Mouse (Mus musculus) limb, embryonic 14.5 days (tissue): ENCODE results near the gene Hdac4. TPM values are rescaled to one million over a fixed set of nuclear protein-coding genes. Genes with fewer than 3 reads are reported as not detected.

ENCODE experiments used
- ATAC-seq: fragments of 200-750 bp; cut with Nextera tagmentation; 2 replicates; pipeline ENCODE4 v1.8.0; 2017; ENCODE audit warnings: low read depth, moderate number of reproducible peaks, moderate TSS enrichment; ENCODE audit not compliant: low FRiP score
- DNase-seq: peaks from one replicate; pipeline ENCODE4 v3.0.0-alpha.2; 2015; ENCODE audit warnings: low spot score
- H3K27ac ChIP-seq: fragments of 300-500 bp; sonication (generic); replicated peaks from 2 replicates; pipeline ENCODE4 v1.5.1; 2014; ENCODE audit warnings: low read depth, mild to moderate bottlenecking, low read length, moderate library complexity, mixed read lengths
- H3K27me3 ChIP-seq: fragments of 300-500 bp; sonication (generic); 2 replicates; pipeline ENCODE4 v1.6.1; 2014; ENCODE audit warnings: low read length, mixed read lengths; ENCODE audit not compliant: control insufficient read depth, insufficient read depth
- H3K36me3 ChIP-seq: fragments of 300-500 bp; sonication (generic); 2 replicates; pipeline ENCODE4 v1.6.1; 2014; ENCODE audit warnings: mild to moderate bottlenecking, low read length, moderate library complexity, mixed read lengths; ENCODE audit not compliant: control insufficient read depth, insufficient read depth
- H3K4me1 ChIP-seq: fragments of 300-500 bp; sonication (generic); 2 replicates; pipeline ENCODE4 v1.6.1; 2014; ENCODE audit warnings: antibody characterized with exemption, low read length, mixed read lengths; ENCODE audit not compliant: control insufficient read depth, insufficient read depth
- H3K4me2 ChIP-seq: fragments of 300-500 bp; sonication (generic); replicated peaks from 2 replicates; pipeline ENCODE4 v1.6.1; 2014; ENCODE audit warnings: low read depth, mild to moderate bottlenecking, low read length, moderate library complexity; ENCODE audit not compliant: severe bottlenecking
- H3K4me3 ChIP-seq: fragments of 300-500 bp; sonication (generic); replicated peaks from 2 replicates; pipeline ENCODE4 v1.5.1; 2014; ENCODE audit warnings: low read length
- H3K9ac ChIP-seq: fragments of 300-500 bp; sonication (generic); 2 replicates; pipeline ENCODE4 v1.6.1; 2014; ENCODE audit warnings: mild to moderate bottlenecking, low read depth, low read length, moderate library complexity; ENCODE audit not compliant: severe bottlenecking
- H3K9me3 ChIP-seq: fragments of 300-500 bp; sonication (generic); 2 replicates; pipeline ENCODE4 v1.6.1; 2016; ENCODE audit warnings: low read length; ENCODE audit not compliant: control insufficient read depth
- POLR2A ChIP-seq: fragments of 200-500 bp; IDR thresholded peaks from 2 replicates; pipeline ENCODE4 v1.8.0; 2012; ENCODE audit warnings: inconsistent platforms, mild to moderate bottlenecking, moderate library complexity, borderline replicate concordance; ENCODE audit not compliant: insufficient read depth, insufficient read length; ENCODE audit errors: extremely low read depth
- WGBS: fragments of 180-500 bp; shearing (Covaris S2); extraction: QIAGEN DNeasy Blood & Tissue Kit; methylation state at CpG from one replicate; pipeline ENCODE4 v1.1.7; 2014; 5-methylcytosine and 5-hydroxymethylcytosine counted together
- polyA plus RNA-seq, 2 experiments: library from polyadenylated mRNA; depleted of rRNA in 1 of 2; stranded (reverse) in 1 of 2; unstranded in 1 of 2; fragments of >200 nt; fragmentation: Nextera tagmentation in 1 of 2; extraction: Ambion mirVana in 1 of 2; gene quantifications; 2 replicates each; pipeline versions ENCODE4 v1.2.1 to v1.2.3; 2012 to 2014

The Hdac4 gene
- polyA plus RNA-seq, 2 experiments: 15.2 to 25.4 TPM

DNA sequence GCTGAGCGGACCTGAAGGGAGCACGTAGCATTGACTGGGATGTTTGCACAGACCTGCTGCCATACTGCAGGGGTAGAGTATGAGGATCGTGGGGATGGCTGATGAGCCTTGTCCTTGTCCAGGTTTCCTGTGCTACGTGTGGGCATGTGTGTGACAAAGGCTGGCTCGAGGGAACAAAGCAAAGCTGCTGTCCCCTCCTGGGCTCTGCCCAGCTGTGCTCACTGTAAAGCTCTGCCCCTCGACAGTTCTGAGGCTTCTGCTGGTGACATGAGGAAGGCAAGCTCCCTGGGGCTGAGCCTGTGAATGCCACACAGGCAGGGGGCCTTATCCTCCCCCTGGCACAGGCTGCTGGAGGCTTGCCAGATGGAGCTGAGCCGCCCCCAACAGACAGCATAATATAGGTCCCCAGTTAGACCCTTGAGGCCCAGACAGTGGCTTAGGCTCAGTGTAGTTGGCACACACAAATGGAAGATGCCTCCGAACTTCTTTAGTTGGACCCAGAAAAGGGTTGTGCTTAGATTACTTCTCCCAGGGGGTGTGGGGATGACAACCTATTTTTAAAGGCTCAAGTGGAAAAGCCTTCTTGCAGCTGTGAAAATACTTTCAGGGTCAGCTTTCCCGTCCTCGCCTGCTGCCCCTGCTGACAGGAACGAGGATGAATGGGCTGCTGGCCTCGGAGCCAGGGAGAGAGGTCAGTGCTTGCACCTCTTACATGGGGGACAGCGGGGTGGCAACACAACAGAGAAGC is 16.7 kb upstream of the Hdac4 start:
- Histone ChIP-seq H3K9ac (no peak overlapping the region), H3K4me2 (no peak overlapping the region), H3K4me3 (no peak overlapping the region), H3K4me1 (peaks cover 33% of the 10 kb centered on the region), H3K36me3 (no peaks in the 10 kb centered on the region), H3K27ac (no peak overlapping the region), H3K27me3 (no peaks in the 10 kb centered on the region), H3K9me3 (no peaks in the 10 kb centered on the region)
- ATAC-seq: peak; percentile 41
- no peak for TF ChIP-seq POLR2A
- peak; percentile 21 for DNase-seq
- WGBS: 35% methylated on average over 13 of the region's 13 CpGs

DNA sequence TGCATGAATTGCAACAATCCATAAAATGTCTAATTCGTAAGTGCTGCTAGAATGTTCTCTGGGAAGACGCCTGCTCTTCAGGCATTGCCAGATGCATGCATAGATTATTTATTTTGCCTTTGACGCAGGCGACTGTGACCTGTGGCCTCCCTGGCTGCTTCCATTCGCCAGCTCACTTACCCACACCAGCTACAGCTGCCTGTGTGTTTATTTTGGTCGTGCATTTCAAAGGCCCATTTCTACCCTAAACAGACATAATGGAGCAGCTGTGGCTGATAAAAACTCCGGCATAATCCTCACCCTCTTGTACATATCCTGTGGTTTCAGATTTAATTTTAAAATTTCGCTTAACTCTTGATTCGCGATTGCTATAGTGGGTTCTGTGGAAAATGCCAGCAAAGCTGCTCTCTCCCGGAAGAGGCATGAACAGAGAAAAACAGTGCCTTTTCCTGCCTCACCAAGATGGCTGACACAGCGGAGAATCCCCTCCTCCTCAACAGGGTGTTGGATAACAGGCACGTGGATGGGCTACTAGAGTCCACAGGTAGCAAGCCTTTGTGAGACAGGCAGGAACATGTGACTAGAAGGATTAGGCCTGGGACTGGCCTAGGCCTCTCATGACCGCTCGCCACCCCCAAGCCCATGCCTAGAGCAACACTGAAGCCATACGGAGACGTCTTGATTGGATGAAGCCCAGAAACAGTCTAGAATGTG is 7.3 kb upstream of the Hdac4 start:
- H3K4me3 ChIP-seq: no peak overlapping the region
- no peaks in the 10 kb centered on the region for H3K27me3 ChIP-seq
- no peak for TF ChIP-seq POLR2A
- H3K4me1 ChIP-seq: no peaks in the 10 kb centered on the region
- H3K9ac ChIP-seq: no peak overlapping the region
- no peak for DNase-seq
- peak; percentile 41; the same call in 1 of the 2 replicates for ATAC-seq
- H3K9me3 ChIP-seq: no peaks in the 10 kb centered on the region
- WGBS: 70% methylated on average over 17 of the region's 17 CpGs
- peak overlapping the region; percentile 43; the same call in 1 of the 2 replicates for H3K27ac ChIP-seq
- no peak overlapping the region for H3K4me2 ChIP-seq
- no peaks in the 10 kb centered on the region for H3K36me3 ChIP-seq

DNA sequence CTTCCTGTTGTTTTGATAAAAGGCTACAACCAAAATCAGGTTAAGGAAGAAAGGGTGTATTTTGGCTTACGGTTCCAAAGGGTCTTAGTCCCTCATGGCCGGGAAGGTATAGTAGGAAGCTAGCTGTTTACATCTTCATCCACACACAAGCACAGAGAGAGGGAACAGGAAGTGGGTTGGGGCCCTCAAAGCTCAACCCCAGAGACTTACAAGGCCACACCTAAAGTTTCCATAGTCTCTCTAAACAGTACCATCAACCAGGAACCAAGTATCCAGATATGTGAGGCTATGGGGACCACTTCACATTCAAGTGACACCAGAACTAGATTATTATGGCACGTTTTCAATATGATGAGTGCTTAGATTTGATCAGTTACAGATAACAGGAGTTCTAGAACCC is 5.0 kb downstream of the Hdac4 start:
- Histone ChIP-seq H3K9me3 (no peaks in the 10 kb centered on the region), H3K4me3 (no peak overlapping the region), H3K36me3 (no peaks in the 10 kb centered on the region), H3K27ac (no peak overlapping the region), H3K4me1 (no peaks in the 10 kb centered on the region), H3K27me3 (no peaks in the 10 kb centered on the region), H3K9ac (no peak overlapping the region), H3K4me2 (no peak overlapping the region)
- WGBS: 81% methylated on average over 3 of the region's 3 CpGs
- DNase-seq (no peak), ATAC-seq (no peak)
- no peak for TF ChIP-seq POLR2A

DNA sequence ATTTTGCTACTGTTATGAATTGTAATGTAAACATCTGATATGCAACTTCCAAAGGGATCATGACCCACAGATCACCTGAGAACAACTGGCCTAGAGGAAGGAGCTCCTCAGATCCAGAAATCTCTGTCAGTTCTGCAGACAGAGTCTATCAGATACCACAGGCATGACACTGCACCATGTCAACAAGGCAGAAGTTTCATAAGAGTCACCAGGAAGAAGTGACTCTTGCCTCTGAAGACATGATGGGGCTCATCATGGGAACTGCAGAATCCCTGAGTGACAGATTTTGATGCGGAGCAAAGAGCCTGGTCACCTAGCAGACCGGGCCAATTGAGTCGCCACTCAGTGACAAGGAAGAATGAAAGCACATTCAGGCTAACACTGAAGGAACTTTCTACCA is 8.4 kb downstream of the Hdac4 start:
- no peak for ATAC-seq
- no peak overlapping the region for H3K27ac ChIP-seq
- no peaks in the 10 kb centered on the region for H3K4me1 ChIP-seq
- no peak overlapping the region for H3K4me2 ChIP-seq
- no peak for TF ChIP-seq POLR2A
- H3K9ac ChIP-seq: no peak overlapping the region
- 91% methylated on average over 3 of the region's 3 CpGs for WGBS
- H3K36me3 ChIP-seq: no peaks in the 10 kb centered on the region
- H3K4me3 ChIP-seq: no peak overlapping the region
- no peak for DNase-seq
- no peaks in the 10 kb centered on the region for H3K27me3 ChIP-seq
- H3K9me3 ChIP-seq: no peaks in the 10 kb centered on the region

DNA sequence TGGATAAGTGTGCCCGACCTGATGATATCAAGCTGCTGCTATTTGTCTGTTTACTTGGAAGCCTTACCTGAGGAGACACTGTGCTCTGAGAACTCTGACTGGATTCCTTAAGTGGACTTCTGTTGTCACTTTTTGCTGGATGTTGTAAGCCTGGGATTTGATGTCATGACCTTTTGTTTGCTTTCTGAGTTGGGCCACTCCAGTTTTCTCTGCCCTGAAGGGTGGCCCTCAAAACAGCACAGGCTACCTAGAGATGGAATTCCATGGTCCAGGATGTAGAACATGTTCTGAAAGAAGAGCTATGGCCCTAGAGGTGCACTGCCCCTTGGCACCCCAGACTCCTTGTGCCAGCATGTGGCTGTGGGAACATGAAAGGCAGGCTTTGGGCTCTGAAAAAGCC is 10.9 kb downstream of the Hdac4 start:
- Histone ChIP-seq H3K27me3 (no peaks in the 10 kb centered on the region), H3K36me3 (no peaks in the 10 kb centered on the region), H3K9me3 (no peaks in the 10 kb centered on the region), H3K4me1 (peaks cover 6% of the 10 kb centered on the region; the same call in 1 of the 2 replicates), H3K27ac (no peak overlapping the region), H3K9ac (no peak overlapping the region), H3K4me2 (no peak overlapping the region), H3K4me3 (no peak overlapping the region)
- no peak for DNase-seq
- no peak for TF ChIP-seq POLR2A
- no peak for ATAC-seq
- WGBS: 76% methylated on average over 1 of the region's 1 CpGs
